Mouse (Mus musculus): Measurements from ENCODE around the gene Pde1c.

GRCm38 (mm10) chr6:56369462-56369861 is 199.4 kb downstream of the Pde1c start:
- TF ChIP-seq CTCF (IDR thresholded peaks at IDR 0.05; ENCODE audit: extremely low read depth, insufficient read depth, low read length) (no peak), POLR2A (IDR thresholded peaks at IDR 0.05; ENCODE audit: extremely low read depth, insufficient read depth, low read length) (no peak)

Data from cortical plate, adult 2 months (tissue).